Mouse (Mus musculus): ENCODE data around the gene Il15ra. TPM values are rescaled to one million over a fixed set of nuclear protein-coding genes. Genes with fewer than 3 reads are reported as not detected.

Il15ra gene
- total and polyA plus RNA-seq, 2 experiments from 2014 or later: 1.00 to 1.3 TPM

DNA sequence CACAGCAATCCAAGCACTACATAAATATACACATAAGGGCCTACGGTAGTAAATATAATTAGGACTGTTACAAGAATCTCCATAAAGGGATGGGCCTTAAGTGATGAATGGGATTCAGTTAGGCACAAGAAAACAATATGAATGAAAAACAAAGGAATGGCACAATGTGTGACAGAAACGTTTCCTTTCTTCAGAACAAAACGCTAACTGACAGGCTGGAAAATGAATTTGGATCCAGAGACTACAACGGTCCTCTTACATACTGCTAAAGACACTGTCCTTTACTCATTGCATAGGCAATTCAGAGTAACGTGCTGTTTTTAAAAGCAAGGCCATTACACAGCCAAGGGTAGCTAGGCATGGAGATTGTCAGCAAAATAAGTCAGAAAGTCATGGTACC is 70.0 kb downstream of the Il15ra start:
- Histone ChIP-seq H3K4me2 (ENCODE audit: low read depth) (no peak overlapping the region), H3K4me3 (ENCODE audit: low read depth, low read length) (no peak overlapping the region), H3K27ac (ENCODE audit: low read depth, low read length) (no peak overlapping the region), H3K36me3 (ENCODE audit: insufficient read depth) (no peaks in the 10 kb centered on the region), H3K9ac (no peak overlapping the region), H3K27me3 (ENCODE audit: insufficient read depth, low read length) (no peaks in the 10 kb centered on the region), H3K9me3 (ENCODE audit: low read length) (no peaks in the 10 kb centered on the region), H3K4me1 (ENCODE audit: insufficient read depth) (peaks cover 17% of the 10 kb centered on the region; the same call in 1 of the 2 replicates)
- no peak for TF ChIP-seq CTCF (IDR thresholded peaks at IDR 0.05; ENCODE audit: low read depth)
- 73% methylated on average over 5 of the region's 5 CpGs for WGBS
- no peak for DNase-seq
- no peak for ATAC-seq

DNA sequence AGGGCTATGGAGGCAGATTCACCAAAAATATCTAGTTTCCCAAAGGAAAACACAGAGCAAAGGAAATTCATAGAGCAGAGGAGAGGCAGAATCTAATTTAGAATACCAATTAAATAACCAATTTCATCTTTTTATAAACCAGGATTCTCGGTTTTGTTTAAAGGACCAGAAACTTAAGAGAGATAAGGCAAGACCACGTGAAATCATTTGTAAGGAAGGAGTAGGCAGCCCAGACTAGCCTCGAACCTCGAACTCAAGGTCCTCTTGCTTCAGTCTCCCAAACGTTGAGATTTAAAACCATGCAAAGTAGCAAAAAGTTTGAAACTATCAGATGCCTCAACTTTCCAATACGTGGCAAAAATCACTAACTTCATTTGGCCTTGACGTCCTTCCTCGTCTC is 71.3 kb downstream of the Il15ra start:
- no peak for DNase-seq
- no peak overlapping the region for H3K27ac ChIP-seq (ENCODE audit: low read depth, low read length)

DNA sequence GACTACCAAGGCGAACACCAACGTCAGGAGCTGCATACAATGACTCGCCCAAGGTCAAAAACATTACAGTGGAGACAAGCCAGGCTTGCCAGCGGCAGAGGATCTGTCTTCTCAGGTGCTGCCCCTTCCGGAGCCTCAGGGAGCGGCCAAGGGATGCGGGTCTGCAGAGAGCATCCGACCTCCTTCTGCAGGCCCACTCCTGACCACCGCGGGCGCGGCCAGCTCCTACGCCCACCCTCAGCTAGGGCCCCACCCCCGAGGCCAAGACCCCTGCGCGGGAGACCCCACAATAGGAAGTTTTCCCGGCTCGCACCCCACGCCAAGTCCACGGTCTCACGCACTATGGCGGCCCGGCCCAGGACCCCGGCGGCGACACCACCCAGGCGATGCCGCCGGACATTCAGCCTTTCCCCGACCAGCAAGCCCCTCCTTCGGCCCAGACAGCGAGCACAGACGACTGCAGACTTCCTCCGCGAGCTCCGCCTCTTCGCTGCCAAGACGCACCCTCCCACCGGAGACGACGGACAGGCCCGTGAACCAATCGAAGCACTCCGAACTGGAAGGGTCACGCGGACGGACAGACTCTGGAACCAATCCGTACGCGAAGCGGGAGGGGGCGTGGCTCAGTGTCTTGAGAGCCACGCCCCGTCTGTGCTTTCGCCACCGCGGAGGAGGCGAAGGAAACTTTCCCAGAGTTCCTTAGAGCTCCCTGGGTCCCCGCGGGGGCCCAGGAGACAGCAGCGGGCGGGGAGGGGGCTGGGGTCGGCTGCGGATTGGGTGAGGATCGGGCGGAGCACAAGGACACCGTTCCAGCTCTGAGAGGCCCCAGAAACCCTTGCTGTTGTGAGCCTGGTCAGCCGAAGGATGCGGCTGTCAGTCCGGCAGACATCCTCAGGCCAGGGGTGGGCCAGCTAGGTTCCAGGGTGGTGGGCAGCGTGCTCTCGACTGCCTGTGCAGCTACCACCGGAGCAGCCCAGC is 72.3 kb downstream of the Il15ra start, which contains the start of the genes Fbh1 and Ankrd16:
Gene Fbh1 (minus strand): TSS at position 492 of the 978 bp plus-strand sequence.
Gene Ankrd16 (plus strand): TSS at position 786 of the 978 bp plus-strand sequence.
- WGBS: 2% methylated on average over 73 of the region's 73 CpGs
- no peaks in the 10 kb centered on the region for H3K27me3 ChIP-seq (ENCODE audit: insufficient read depth, low read length)
- peaks cover 9% of the 10 kb centered on the region for H3K36me3 ChIP-seq (ENCODE audit: insufficient read depth)
- DNase-seq (peak; percentile 100), ATAC-seq (peak; percentile 93)
- H3K4me1 ChIP-seq (ENCODE audit: insufficient read depth): peaks cover 17% of the 10 kb centered on the region; the same call in 1 of the 2 replicates
- TF ChIP-seq CTCF (IDR thresholded peaks at IDR 0.05; ENCODE audit: low read depth): peak; percentile 29
- peak within 1 kb of the TSS; percentile 68 for H3K4me3 ChIP-seq (ENCODE audit: low read depth, low read length)
- peak within 1 kb of the TSS; percentile 94 for H3K27ac ChIP-seq (ENCODE audit: low read depth, low read length)
- H3K9me3 ChIP-seq (ENCODE audit: low read length): no peaks in the 10 kb centered on the region
- H3K4me2 ChIP-seq (ENCODE audit: low read depth): peak within 1 kb of the TSS; percentile 84
- peak within 1 kb of the TSS; percentile 84 for H3K9ac ChIP-seq

More for the DNA sequence above, 71.3 kb downstream of the Il15ra start:
- peaks cover 17% of the 10 kb centered on the region; the same call in 1 of the 2 replicates for H3K4me1 ChIP-seq (ENCODE audit: insufficient read depth)
- H3K27me3 ChIP-seq (ENCODE audit: insufficient read depth, low read length): no peaks in the 10 kb centered on the region
- H3K4me3 ChIP-seq (ENCODE audit: low read depth, low read length): peak overlapping the region; percentile 68
- peak overlapping the region; percentile 74 for H3K4me2 ChIP-seq (ENCODE audit: low read depth)
- WGBS: 52% methylated on average over 8 of the region's 8 CpGs
- H3K9me3 ChIP-seq (ENCODE audit: low read length): no peaks in the 10 kb centered on the region
- TF ChIP-seq CTCF (IDR thresholded peaks at IDR 0.05; ENCODE audit: low read depth): no peak
- no peaks in the 10 kb centered on the region for H3K36me3 ChIP-seq (ENCODE audit: insufficient read depth)
- no peak for ATAC-seq
- H3K9ac ChIP-seq: peak overlapping the region; percentile 78

DNA sequence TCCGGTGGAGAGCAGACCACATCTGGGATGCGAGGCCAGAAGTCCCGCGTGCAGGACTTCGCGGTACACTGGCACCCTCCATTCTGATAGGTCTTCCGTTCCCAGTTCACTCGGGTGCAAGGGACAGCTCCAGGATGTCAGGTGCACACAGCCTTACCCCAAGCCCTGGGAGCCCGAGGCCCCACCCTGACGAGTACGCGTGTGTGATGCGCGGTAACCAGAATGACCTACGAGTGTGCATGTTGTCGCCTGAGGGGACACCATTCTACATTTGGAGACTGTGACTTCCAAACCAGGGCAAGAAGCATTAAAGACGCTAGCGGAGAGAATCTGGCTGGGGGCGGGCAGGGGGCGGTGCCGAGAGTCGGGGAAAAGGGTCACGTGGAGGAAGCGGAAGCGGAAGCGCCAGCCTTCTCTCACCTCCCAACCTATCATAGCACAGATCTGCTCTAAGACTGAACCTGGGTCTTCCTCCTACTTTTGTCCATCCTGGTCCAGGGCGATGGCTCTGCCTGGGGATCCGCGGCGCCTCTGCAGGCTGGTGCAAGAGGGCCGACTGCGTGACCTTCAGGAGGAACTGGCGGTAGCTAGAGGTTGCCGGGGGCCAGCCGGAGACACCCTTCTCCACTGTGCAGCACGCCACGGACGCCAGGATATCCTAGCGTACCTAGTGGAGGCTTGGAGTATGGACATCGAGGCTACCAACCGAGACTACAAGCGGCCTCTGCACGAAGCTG is 73.2 kb downstream of the Il15ra start:
- Histone ChIP-seq H3K27me3 (ENCODE audit: insufficient read depth, low read length) (no peaks in the 10 kb centered on the region), H3K4me2 (ENCODE audit: low read depth) (peak overlapping the region; percentile 84), H3K4me1 (ENCODE audit: insufficient read depth) (peaks cover 17% of the 10 kb centered on the region; the same call in 1 of the 2 replicates), H3K9ac (peak overlapping the region; percentile 84), H3K4me3 (ENCODE audit: low read depth, low read length) (peak overlapping the region; percentile 68), H3K27ac (ENCODE audit: low read depth, low read length) (peak overlapping the region; percentile 94), H3K36me3 (ENCODE audit: insufficient read depth) (peaks cover 17% of the 10 kb centered on the region), H3K9me3 (ENCODE audit: low read length) (no peaks in the 10 kb centered on the region)
- peak; percentile 90 for ATAC-seq
- peak; percentile 64 for TF ChIP-seq CTCF (IDR thresholded peaks at IDR 0.05; ENCODE audit: low read depth)
- DNase-seq: peak; percentile 93
- under 1% methylated on average over 43 of the region's 43 CpGs for WGBS

Other genes starting within 250 kb of the Il15ra start
- gene Pfkfb3, start 151.2 kb upstream of the Il15ra start, total RNA-seq (2014; rRNA removed): 19.2 and 22.5 TPM in 2 replicates
- 21.0 and 28.9 TPM in 2 replicates for gene Pfkfb3, start 151.2 kb upstream of the Il15ra start, polyA plus RNA-seq (2015; fragmentation: Nextera tagmentation; extraction: Ambion mirVana)
- gene Rbm17, start 101.1 kb upstream of the Il15ra start, total RNA-seq (2014; rRNA removed): 95.3 and 95.4 TPM in 2 replicates
- gene Rbm17, start 101.1 kb upstream of the Il15ra start, polyA plus RNA-seq (2015; fragmentation: Nextera tagmentation; extraction: Ambion mirVana): 129 and 130 TPM in 2 replicates
- not detected in 2 replicates for gene Gm17490, start 79.0 kb upstream of the Il15ra start, total RNA-seq (2014; rRNA removed)
- gene Gm17490, start 79.0 kb upstream of the Il15ra start, polyA plus RNA-seq (2015; fragmentation: Nextera tagmentation; extraction: Ambion mirVana): not detected in 2 replicates
- not detected in 2 replicates for gene Il2ra, start 62.5 kb upstream of the Il15ra start, total RNA-seq (2014; rRNA removed)
- gene Il2ra, start 62.5 kb upstream of the Il15ra start, polyA plus RNA-seq (2015; fragmentation: Nextera tagmentation; extraction: Ambion mirVana): 0.04 TPM in 1 of 2 replicates, not detected in the other
- gene Fbh1, start 72.3 kb downstream of the Il15ra start, total RNA-seq (2014; rRNA removed): 84.0 and 98.9 TPM in 2 replicates
- gene Fbh1, start 72.3 kb downstream of the Il15ra start, polyA plus RNA-seq (2015; fragmentation: Nextera tagmentation; extraction: Ambion mirVana): 64.8 and 66.2 TPM in 2 replicates
- gene Ankrd16, start 72.6 kb downstream of the Il15ra start, total RNA-seq (2014; rRNA removed): 51.1 and 57.1 TPM in 2 replicates
- gene Ankrd16, start 72.6 kb downstream of the Il15ra start, polyA plus RNA-seq (2015; fragmentation: Nextera tagmentation; extraction: Ambion mirVana): 18.5 and 26.9 TPM in 2 replicates